Mouse (Mus musculus) kidney, adult 2 months (tissue): ENCODE results near the gene Slc4a7.

Experiments
- CTCF ChIP-seq: fragments of 200-500 bp; conservative IDR thresholded peaks from 2 replicates; pipeline ENCODE4 v1.5.1; 2011; ENCODE audit warnings: low read depth, mild to moderate bottlenecking, control low read depth, low read length, moderate library complexity, mixed read lengths; ENCODE audit not compliant: insufficient read depth, insufficient read length
- POLR2A ChIP-seq: fragments of 200-500 bp; IDR thresholded peaks from one replicate; pipeline ENCODE4 v1.6.1; 2011; ENCODE audit warnings: low read depth, low read length, control low read depth

- TF ChIP-seq CTCF (no peak), POLR2A (no peak)
Measured at GRCm38 (mm10) chr14:14803921-14804517, 101.9 kb downstream of the Slc4a7 start.
